ENCODE assay signal across 11 mouse cellular contexts in the genomic region with DNA sequence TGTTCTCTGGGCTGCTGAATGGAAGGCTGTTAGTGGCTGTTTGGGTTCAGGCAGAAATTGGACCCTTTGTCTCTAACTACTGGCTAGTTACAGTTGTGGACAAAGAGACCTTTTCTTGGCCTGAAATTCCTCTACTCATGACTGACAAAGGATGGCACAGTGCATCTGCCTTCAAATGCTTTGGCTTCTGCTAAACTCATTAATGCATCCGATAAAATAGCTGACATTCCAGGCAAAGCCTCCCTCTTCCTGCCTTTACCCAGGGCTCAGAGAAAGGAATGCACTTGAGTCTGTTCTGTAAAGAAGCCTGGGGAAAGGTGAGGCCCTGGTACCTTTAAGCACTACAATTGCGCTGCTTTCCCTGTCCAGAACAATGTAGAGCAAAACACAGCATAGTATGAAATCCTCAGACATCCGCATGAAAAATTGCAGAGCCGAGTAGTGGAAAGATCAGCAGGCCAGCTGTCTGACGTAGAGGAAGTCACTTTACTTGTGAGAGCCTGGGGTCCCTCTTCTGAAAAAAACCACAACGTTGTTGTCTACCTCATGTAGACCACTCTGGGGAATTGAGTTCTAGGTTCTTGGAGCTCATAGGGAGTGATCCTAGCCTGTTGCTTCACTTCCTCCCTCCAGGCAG.
DNase-seq lines count a peak whose midpoint lies in the region; ATAC-seq lines count a peak whose summit lies in the region.
"Had no signal": no experiment of that assay in that cellular context is flagged by ENCODE, and none has a peak within 500 bp of the region (broad histone marks: within the 10 kb centered on the region; RNA-seq: fewer than 3 reads in every experiment).

No protein-coding gene starts in this region.

- no peak overlapping the region for H3K4me3 ChIP-seq in liver, embryonic 16.5 days (ENCODE audit: low read depth, low read length)
- no peak overlapping the region for H3K4me3 ChIP-seq in embryonic facial prominence, embryonic 14.5 days (ENCODE audit: low read depth, low read length)

- H3K27ac ChIP-seq in liver, embryonic 16.5 days (ENCODE audit: low read length), result no peak overlapping the region
- H3K27ac ChIP-seq in embryonic facial prominence, embryonic 14.5 days (replicated peaks; ENCODE audit: low read depth, low read length), result peak overlapping the region; percentile 57
- H3K27ac ChIP-seq: liver, embryonic 14.5 days had no signal

- no peak overlapping the region for H3K4me2 ChIP-seq in liver, embryonic 16.5 days (ENCODE audit: low read depth, low read length)
- no peak overlapping the region for H3K4me2 ChIP-seq in embryonic facial prominence, embryonic 14.5 days (ENCODE audit: low read depth, low read length)

- H3K9ac ChIP-seq in liver, embryonic 16.5 days (ENCODE audit: low read depth, low read length), result no peak overlapping the region
- H3K9ac ChIP-seq in embryonic facial prominence, embryonic 14.5 days (ENCODE audit: low read depth, low read length), result no peak overlapping the region
- H3K9ac ChIP-seq: liver, embryonic 14.5 days had no signal

- intact Hi-C loops in heart, postnatal 25 days (cut with DNase I), result loop anchor here (5.0 to 10.0 kb wide), 2 partner anchors 64 to 241 kb away; no protein-coding TSS in a partner anchor

- DNase-seq in heart, adult 11 months, result peak; percentile 95
- no peak for DNase-seq in heart, postnatal 25 days (ENCODE audit: low spot score)
- no peak for DNase-seq in liver
- DNase-seq in embryonic facial prominence, embryonic 14.5 days (ENCODE audit: low spot score), result peak; percentile 51
- DNase-seq in testis, postnatal 14 days (ENCODE audit: low spot score), result no peak
- no peak for DNase-seq in B cell, adult 2 months
- DNase-seq: adrenal gland, postnatal 25 days; gastrocnemius, postnatal 10 days had no signal

- ATAC-seq in liver, embryonic 16.5 days (ENCODE audit: low read depth), result peak; percentile 59; the same call in 1 of the 2 replicates
- peak; percentile 53 for ATAC-seq in embryonic facial prominence, embryonic 14.5 days (ENCODE audit: low read depth)
- peak; percentile 31 for ATAC-seq in megakaryocyte, adult 5-6 weeks (ENCODE audit: poor library complexity, severe bottlenecking)

- H3K4me1 ChIP-seq in liver, embryonic 16.5 days (ENCODE audit: control insufficient read depth, low read depth, low read length), result no peaks in the 10 kb centered on the region
- peaks cover 16% of the 10 kb centered on the region for H3K4me1 ChIP-seq in embryonic facial prominence, embryonic 14.5 days (ENCODE audit: control insufficient read depth, insufficient read depth, low read length)

- no peaks in the 10 kb centered on the region for H3K27me3 ChIP-seq in liver, embryonic 16.5 days (ENCODE audit: control insufficient read depth, insufficient read depth, low read depth, low read length)
- no peaks in the 10 kb centered on the region for H3K27me3 ChIP-seq in embryonic facial prominence, embryonic 14.5 days (replicated peaks; ENCODE audit: control insufficient read depth, insufficient read depth, low read length)

- no peaks in the 10 kb centered on the region for H3K9me3 ChIP-seq in liver, embryonic 16.5 days (replicated peaks; ENCODE audit: control insufficient read depth, low read length)
- no peaks in the 10 kb centered on the region for H3K9me3 ChIP-seq in embryonic facial prominence, embryonic 14.5 days (ENCODE audit: control insufficient read depth, low read length)

- 35% methylated on average over 6 of the region's 6 CpGs for WGBS in liver, embryonic 16.5 days (ENCODE audit: insufficient replicate concordance)
- WGBS in embryonic facial prominence, embryonic 14.5 days, result 22% methylated on average over 6 of the region's 6 CpGs

- no peaks in the 10 kb centered on the region for H3K36me3 ChIP-seq in liver, embryonic 16.5 days (ENCODE audit: control insufficient read depth, insufficient read depth)
- H3K36me3 ChIP-seq in embryonic facial prominence, embryonic 14.5 days (ENCODE audit: control insufficient read depth, insufficient read depth, low read length), result no peaks in the 10 kb centered on the region

Comparison
In these comparisons a context has a peak if more than half of its experiments do, and no peak if none do; other contexts are left out.
1. DNase-seq: peak in heart, adult 11 months (single experiment) and embryonic facial prominence, embryonic 14.5 days (single experiment); none in heart, postnatal 25 days (single experiment), liver (single experiment), testis, postnatal 14 days (single experiment) and B cell, adult 2 months (0 of 2).
2. Peak in every context shown above with its lines, with median percentiles within 50 percentile points of each other: ATAC-seq.